Mouse (Mus musculus) lung, postnatal 0 days (tissue): ENCODE measurements around the gene Ptpn12.

Experiments
- CTCF ChIP-seq: IDR thresholded peaks from 2 replicates; pipeline ENCODE4 v1.5.1; 2016; ENCODE audit warnings: antibody characterized with exemption, mild to moderate bottlenecking
- EP300 ChIP-seq: IDR thresholded peaks from 2 replicates; pipeline ENCODE4 v1.6.1; 2016; ENCODE audit warnings: antibody characterized with exemption, mild to moderate bottlenecking, control low read depth

GRCm38 (mm10) chr5:20940040-20940571, 115.6 kb downstream of the Ptpn12 start:
- TF ChIP-seq EP300: no peak
- no peak for TF ChIP-seq CTCF
